7 mouse cellular contexts compared by ENCODE assay signal in genomic region chr5:77309924-77310772, GRCm38 (mm10). TPM values are rescaled to one million over a fixed set of nuclear protein-coding genes. Genes with fewer than 3 reads are reported as not detected.
DNase-seq lines count a peak whose midpoint lies in the region; ATAC-seq and TF ChIP-seq lines count a peak whose summit lies in the region.

Gene Noa1 (minus strand): TSS chr5:77310084.
Gene Polr2b (plus strand): TSS chr5:77310147.

- peak within 1 kb of the TSS; percentile 100 for H3K4me2 ChIP-seq in intestine, postnatal 0 days (replicated peaks; ENCODE audit: low read depth)
- peak within 1 kb of the TSS; percentile 99 for H3K4me2 ChIP-seq in midbrain, embryonic 12.5 days (replicated peaks)

- WGBS in embryonic facial prominence, embryonic 10.5 days = under 1% methylated on average over 85 of the region's 85 CpGs
- WGBS in intestine, postnatal 0 days = under 1% methylated on average over 85 of the region's 85 CpGs
- under 1% methylated on average over 85 of the region's 85 CpGs for WGBS in midbrain, embryonic 12.5 days
- WGBS in small intestine, adult 2 months = under 1% methylated on average over 85 of the region's 85 CpGs

- peak within 1 kb of the TSS; percentile 87 for H3K9ac ChIP-seq in intestine, postnatal 0 days (ENCODE audit: low read depth, low read length)
- H3K9ac ChIP-seq in midbrain, embryonic 12.5 days (replicated peaks) = peak within 1 kb of the TSS; percentile 86

- peak; percentile 51; the same call in 1 of the 2 replicates for TF ChIP-seq POLR2A in small intestine, adult 2 months (IDR thresholded peaks at IDR 0.05; ENCODE audit: low read depth, low read length)

- intact Hi-C loops in left cerebral cortex, postnatal 4 days (cut with DNase I) = no loop called here

- peaks cover 30% of the 10 kb centered on the region for H3K4me1 ChIP-seq in embryonic facial prominence, embryonic 10.5 days
- H3K4me1 ChIP-seq in intestine, postnatal 0 days (replicated peaks; ENCODE audit: control insufficient read depth, insufficient read depth, low read length) = peaks cover 12% of the 10 kb centered on the region; the same call in 1 of the 2 replicates
- H3K4me1 ChIP-seq in midbrain, embryonic 12.5 days = peaks cover 30% of the 10 kb centered on the region
- H3K4me1 ChIP-seq in small intestine, adult 2 months (ENCODE audit: control insufficient read depth, insufficient read depth, insufficient read length, low read length) = peaks cover 10% of the 10 kb centered on the region

- peak; percentile 99 for DNase-seq in adrenal gland, postnatal 10 days
- peak; percentile 98 for DNase-seq in embryonic facial prominence, embryonic 10.5 days (ENCODE audit: low spot score)
- peak; percentile 83 for DNase-seq in gonadal fat pad, adult 2 months (ENCODE audit: low read depth)
- peak; percentile 99 for DNase-seq in left cerebral cortex, postnatal 4 days

- peak within 1 kb of the TSS; percentile 71 for H3K4me3 ChIP-seq in embryonic facial prominence, embryonic 10.5 days
- peak within 1 kb of the TSS; percentile 83 for H3K4me3 ChIP-seq in intestine, postnatal 0 days (ENCODE audit: low read depth, low read length)
- peak within 1 kb of the TSS; percentile 96 for H3K4me3 ChIP-seq in midbrain, embryonic 12.5 days
- H3K4me3 ChIP-seq in small intestine, adult 2 months (ENCODE audit: low read depth, low read length) = peak within 1 kb of the TSS; percentile 70

- peaks cover 57% of the 10 kb centered on the region for H3K36me3 ChIP-seq in embryonic facial prominence, embryonic 10.5 days (replicated peaks)
- peaks cover 22% of the 10 kb centered on the region for H3K36me3 ChIP-seq in intestine, postnatal 0 days (ENCODE audit: control insufficient read depth, insufficient read depth)
- peaks cover 47% of the 10 kb centered on the region for H3K36me3 ChIP-seq in midbrain, embryonic 12.5 days
- peaks cover 14% of the 10 kb centered on the region for H3K36me3 ChIP-seq in small intestine, adult 2 months (ENCODE audit: control insufficient read depth, insufficient read depth, low read length)

- peak; percentile 39 for TF ChIP-seq CTCF in intestine, postnatal 0 days (IDR thresholded peaks at IDR 0.05; ENCODE audit: low read depth)
- no peak for TF ChIP-seq CTCF in small intestine, adult 2 months (IDR thresholded peaks at IDR 0.05; ENCODE audit: extremely low read depth, insufficient read length, insufficient replicate concordance, low read depth, low read length)

- H3K27me3 ChIP-seq in embryonic facial prominence, embryonic 10.5 days (replicated peaks; ENCODE audit: low read depth, poor library complexity, severe bottlenecking) = no peaks in the 10 kb centered on the region
- H3K27me3 ChIP-seq in intestine, postnatal 0 days (replicated peaks; ENCODE audit: control insufficient read depth, insufficient read depth, low read length) = no peaks in the 10 kb centered on the region
- no peaks in the 10 kb centered on the region for H3K27me3 ChIP-seq in midbrain, embryonic 12.5 days
- no peaks in the 10 kb centered on the region for H3K27me3 ChIP-seq in small intestine, adult 2 months (ENCODE audit: control insufficient read depth, insufficient read depth, low read length)

- peak; percentile 97 for ATAC-seq in intestine, postnatal 0 days
- ATAC-seq in midbrain, embryonic 12.5 days (ENCODE audit: low FRiP score, low read depth) = peak; percentile 95

- no peaks in the 10 kb centered on the region for H3K9me3 ChIP-seq in embryonic facial prominence, embryonic 10.5 days
- H3K9me3 ChIP-seq in intestine, postnatal 0 days (ENCODE audit: control insufficient read depth) = no peaks in the 10 kb centered on the region
- H3K9me3 ChIP-seq in midbrain, embryonic 12.5 days = no peaks in the 10 kb centered on the region

- peak within 1 kb of the TSS; percentile 93 for H3K27ac ChIP-seq in embryonic facial prominence, embryonic 10.5 days (replicated peaks)
- H3K27ac ChIP-seq in intestine, postnatal 0 days (ENCODE audit: low read depth, low read length) = peak within 1 kb of the TSS; percentile 84
- peak within 1 kb of the TSS; percentile 90 for H3K27ac ChIP-seq in midbrain, embryonic 12.5 days (replicated peaks)
- peak within 1 kb of the TSS; percentile 71 for H3K27ac ChIP-seq in small intestine, adult 2 months (ENCODE audit: insufficient read depth, low read depth, low read length)

RNA-seq across cellular contexts. Expression of gene Noa1, which starts in this region (rescaled TPM):
- 10 to 100 TPM; 26.7 to 28.0 TPM for total RNA-seq in adrenal gland, postnatal 10 days (2021)
- polyA plus RNA-seq in embryonic facial prominence, embryonic 10.5 days (2016; fragmentation: Nextera tagmentation; extraction: Ambion mirVana) = 36.5 and 37.5 TPM in 2 replicates
- polyA plus RNA-seq in gonadal fat pad, adult 2 months (2012; rRNA removed) = 9.6 and 11.3 TPM in 2 replicates
- 11.8 and 12.3 TPM in 2 replicates for polyA plus RNA-seq in intestine, postnatal 0 days (2015; fragmentation: Nextera tagmentation; extraction: Ambion mirVana)
- 10 to 100 TPM; 27.3 to 30.0 TPM for total RNA-seq in left cerebral cortex, postnatal 4 days (2021)
- polyA plus RNA-seq in midbrain, embryonic 12.5 days (2016; fragmentation: Nextera tagmentation; extraction: Ambion mirVana) = 35.4 and 37.0 TPM in 2 replicates
- 9.6 and 10.9 TPM in 2 replicates for polyA plus RNA-seq in small intestine, adult 2 months (2012; rRNA removed)

RNA-seq across cellular contexts. Expression of gene Polr2b, which starts in this region (rescaled TPM):
- total RNA-seq in adrenal gland, postnatal 10 days (2021) = 10 to 100 TPM; 52.2 to 55.9 TPM
- polyA plus RNA-seq in embryonic facial prominence, embryonic 10.5 days (2016; fragmentation: Nextera tagmentation; extraction: Ambion mirVana) = 94.3 and 96.0 TPM in 2 replicates
- polyA plus RNA-seq in gonadal fat pad, adult 2 months (2012; rRNA removed) = 15.5 and 19.6 TPM in 2 replicates
- 18.7 and 20.3 TPM in 2 replicates for polyA plus RNA-seq in intestine, postnatal 0 days (2015; fragmentation: Nextera tagmentation; extraction: Ambion mirVana)
- 10 to 100 TPM; 55.4 to 59.3 TPM for total RNA-seq in left cerebral cortex, postnatal 4 days (2021)
- polyA plus RNA-seq in midbrain, embryonic 12.5 days (2016; fragmentation: Nextera tagmentation; extraction: Ambion mirVana) = 92.3 and 95.9 TPM in 2 replicates
- polyA plus RNA-seq in small intestine, adult 2 months (2012; rRNA removed) = 1.5 and 7.6 TPM in 2 replicates

Comparison
In these comparisons a context has a peak if more than half of its experiments do, and no peak if none do; other contexts are left out.
1. Peak in every context shown above with its lines: DNase-seq, ATAC-seq, H3K4me3 ChIP-seq and H3K27ac ChIP-seq.